Mouse (Mus musculus) neural tube, embryonic 13.5 days (tissue): Measurements from ENCODE around the gene Ncoa3. TPM values are rescaled to one million over a fixed set of nuclear protein-coding genes. Genes with fewer than 3 reads are reported as not detected.

Experiments used
- ATAC-seq: fragments of 200-750 bp; cut with Nextera tagmentation; 2 replicates; pipeline ENCODE4 v1.8.0; 2017; ENCODE audit warnings: low read depth, mild to moderate bottlenecking, moderate TSS enrichment, moderate library complexity
- H3K27ac ChIP-seq: fragments of 300-500 bp; sonication (generic); replicated peaks from 2 replicates; pipeline ENCODE4 v1.5.1; 2015; ENCODE audit warnings: moderate library complexity, mild to moderate bottlenecking, inconsistent platforms
- H3K27me3 ChIP-seq: fragments of 300-500 bp; sonication (generic); 2 replicates; pipeline ENCODE4 v1.6.1; 2015; ENCODE audit warnings: mild to moderate bottlenecking, inconsistent platforms
- H3K36me3 ChIP-seq: fragments of 300-500 bp; sonication (generic); 2 replicates; pipeline ENCODE4 v1.6.1; 2015; ENCODE audit warnings: mild to moderate bottlenecking, inconsistent platforms
- H3K4me1 ChIP-seq: fragments of 300-500 bp; sonication (generic); replicated peaks from 2 replicates; pipeline ENCODE4 v1.6.1; 2015; ENCODE audit warnings: inconsistent platforms
- H3K4me2 ChIP-seq: fragments of 300-500 bp; sonication (generic); 2 replicates; pipeline ENCODE4 v1.6.1; 2015; ENCODE audit warnings: inconsistent platforms, mild to moderate bottlenecking, moderate library complexity
- H3K4me3 ChIP-seq: fragments of 300-500 bp; sonication (generic); 2 replicates; pipeline ENCODE4 v1.5.1; 2015; ENCODE audit warnings: mild to moderate bottlenecking, inconsistent platforms
- H3K9ac ChIP-seq: fragments of 300-500 bp; sonication (generic); 2 replicates; pipeline ENCODE4 v1.6.1; 2015; ENCODE audit warnings: moderate library complexity, mild to moderate bottlenecking, inconsistent platforms
- H3K9me3 ChIP-seq: fragments of 300-500 bp; sonication (generic); 2 replicates; pipeline ENCODE4 v1.6.1; 2016; ENCODE audit warnings: inconsistent platforms
- WGBS: fragments of 180-500 bp; shearing (Covaris S2); methylation state at CpG from one replicate; pipeline ENCODE4 v1.1.7; 2015; 5-methylcytosine and 5-hydroxymethylcytosine counted together
- polyA plus RNA-seq: library from polyadenylated mRNA; unstranded; fragments of >200 nt; fragmentation: Nextera tagmentation; extraction: Ambion mirVana; gene quantifications from 2 replicates; pipeline ENCODE4 v1.2.1, GENCODE M21; 2015

The Ncoa3 gene
- polyA plus RNA-seq, 1 experiment from 2014 or later: 12.6 TPM

GRCm38 (mm10) chr2:165995711-165996110, 3.3 kb downstream of the Ncoa3 start:
- Histone ChIP-seq H3K9ac (no peak overlapping the region), H3K27me3 (no peaks in the 10 kb centered on the region), H3K36me3 (no peaks in the 10 kb centered on the region), H3K4me3 (no peak overlapping the region), H3K27ac (no peak overlapping the region), H3K4me1 (peaks cover 43% of the 10 kb centered on the region), H3K4me2 (no peak overlapping the region), H3K9me3 (no peaks in the 10 kb centered on the region)
- 91% methylated on average over 8 of the region's 8 CpGs for WGBS
- ATAC-seq: no peak

DNA sequence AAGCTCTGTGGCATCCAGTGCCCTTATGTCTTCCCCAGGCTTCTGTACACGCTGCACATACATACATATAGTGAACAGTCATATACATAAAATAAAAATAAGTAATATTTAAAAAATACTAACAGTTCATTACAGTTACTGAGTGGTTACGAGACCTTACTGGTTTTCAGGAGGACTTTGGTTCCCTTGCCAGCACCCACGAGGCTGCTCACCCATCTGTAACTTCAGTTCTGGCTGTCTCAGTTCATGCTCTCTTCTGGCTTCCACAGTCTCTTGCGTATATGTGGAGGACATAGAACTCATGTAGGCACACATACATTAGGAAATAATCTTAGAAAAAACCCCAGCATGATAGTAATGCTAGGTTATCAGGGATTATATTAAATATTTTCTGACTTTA, 3.7 kb downstream of the Ncoa3 start:
- H3K4me1 ChIP-seq: peaks cover 47% of the 10 kb centered on the region
- no peaks in the 10 kb centered on the region for H3K27me3 ChIP-seq
- H3K9ac ChIP-seq: no peak overlapping the region
- H3K9me3 ChIP-seq: no peaks in the 10 kb centered on the region
- H3K36me3 ChIP-seq: no peaks in the 10 kb centered on the region
- ATAC-seq: no peak
- no peak overlapping the region for H3K4me2 ChIP-seq
- no peak overlapping the region for H3K4me3 ChIP-seq
- WGBS: 82% methylated on average over 4 of the region's 4 CpGs
- H3K27ac ChIP-seq: no peak overlapping the region

DNA sequence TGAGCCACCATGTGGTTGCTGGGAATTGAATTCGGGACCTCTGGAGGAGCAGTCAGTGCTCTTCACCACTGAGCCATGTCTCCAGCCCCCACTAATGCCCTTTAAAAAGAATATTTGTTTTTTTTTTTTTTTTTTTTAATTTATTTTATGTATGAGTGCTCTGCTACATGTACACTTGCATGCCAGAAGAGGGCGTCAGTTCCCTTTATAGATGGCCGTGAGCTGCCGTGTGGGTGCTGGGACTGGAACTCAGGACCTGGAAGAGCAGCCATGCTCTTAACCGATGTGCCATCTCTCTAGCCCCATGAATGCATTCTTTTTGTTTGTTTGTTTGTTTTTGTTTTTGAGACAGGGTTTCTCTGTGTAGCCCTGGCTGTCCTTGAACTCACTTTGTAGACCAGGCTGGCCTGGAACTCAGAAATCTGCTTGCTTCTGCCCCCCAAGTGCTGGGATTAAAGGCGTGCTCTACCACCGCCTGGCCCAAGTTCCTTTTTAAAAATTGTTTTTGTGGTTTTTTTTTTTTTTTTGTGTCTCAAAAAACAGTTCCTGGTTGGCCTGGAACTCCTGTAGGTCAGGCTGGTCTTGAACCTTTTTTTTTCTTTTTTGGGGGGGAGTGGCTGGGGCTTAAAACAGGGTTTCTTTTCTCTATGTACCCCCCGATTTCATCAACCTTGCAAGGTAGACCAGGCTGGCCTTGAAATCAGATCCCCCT, 5.0 kb downstream of the Ncoa3 start:
- Histone ChIP-seq H3K9ac (no peak overlapping the region), H3K27me3 (no peaks in the 10 kb centered on the region), H3K36me3 (no peaks in the 10 kb centered on the region), H3K9me3 (no peaks in the 10 kb centered on the region), H3K4me3 (no peak overlapping the region), H3K4me1 (peaks cover 53% of the 10 kb centered on the region), H3K27ac (no peak overlapping the region), H3K4me2 (no peak overlapping the region)
- WGBS: 91% methylated on average over 8 of the region's 8 CpGs
- ATAC-seq: no peak

DNA sequence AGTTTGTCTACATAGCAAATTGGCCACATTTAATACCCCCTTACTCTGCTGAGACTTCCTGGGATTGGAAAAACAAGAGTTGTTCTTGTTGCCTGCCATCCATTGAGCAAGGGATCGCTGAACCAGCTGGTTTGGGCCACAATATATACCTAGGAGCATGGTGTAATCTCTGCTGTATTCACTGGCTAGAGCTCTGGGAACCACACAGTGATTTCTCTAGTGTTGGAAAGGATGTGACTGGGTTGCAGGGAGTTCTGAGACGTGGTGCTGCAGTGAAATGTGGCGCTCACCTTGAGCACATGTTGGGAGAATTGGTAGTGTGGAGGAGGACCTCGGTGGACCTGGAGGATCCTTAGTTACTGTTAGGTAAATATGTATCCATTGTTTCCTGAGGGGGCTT, 6.5 kb downstream of the Ncoa3 start:
- 25% methylated on average over 4 of the region's 4 CpGs for WGBS
- Histone ChIP-seq H3K9ac (no peak overlapping the region), H3K4me1 (peaks cover 46% of the 10 kb centered on the region), H3K4me2 (no peak overlapping the region), H3K36me3 (no peaks in the 10 kb centered on the region), H3K4me3 (no peak overlapping the region), H3K27me3 (no peaks in the 10 kb centered on the region), H3K27ac (no peak overlapping the region), H3K9me3 (no peaks in the 10 kb centered on the region)
- no peak for ATAC-seq

GRCm38 (mm10) chr2:165999790-166000189, 7.4 kb downstream of the Ncoa3 start:
- no peak for ATAC-seq
- H3K4me2 ChIP-seq: no peak overlapping the region
- no peaks in the 10 kb centered on the region for H3K36me3 ChIP-seq
- no peak overlapping the region for H3K4me3 ChIP-seq
- peaks cover 41% of the 10 kb centered on the region for H3K4me1 ChIP-seq
- WGBS: 4% methylated on average over 5 of the region's 5 CpGs
- no peak overlapping the region for H3K27ac ChIP-seq
- no peaks in the 10 kb centered on the region for H3K9me3 ChIP-seq
- H3K9ac ChIP-seq: no peak overlapping the region
- H3K27me3 ChIP-seq: no peaks in the 10 kb centered on the region

DNA sequence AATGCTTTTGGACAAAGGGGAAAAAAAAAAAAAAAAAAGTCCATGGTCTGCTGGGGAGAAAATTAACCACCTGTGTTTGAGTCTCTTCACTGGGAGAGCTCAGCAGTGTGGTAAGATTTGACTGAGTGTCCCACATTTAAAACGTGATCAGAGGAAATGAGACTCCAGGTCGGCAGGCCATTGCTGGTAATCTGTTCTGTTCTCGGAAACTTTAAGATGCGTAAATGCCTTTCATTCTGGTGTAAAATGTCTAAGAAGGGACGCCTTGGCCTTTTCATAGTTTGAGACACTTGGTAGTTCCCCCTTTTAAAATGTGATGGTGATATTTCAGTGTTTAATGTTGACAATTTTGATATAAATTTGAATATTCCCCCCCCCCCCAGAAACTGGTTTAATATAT, 7.8 kb downstream of the Ncoa3 start:
- 9% methylated on average over 5 of the region's 5 CpGs for WGBS

DNA sequence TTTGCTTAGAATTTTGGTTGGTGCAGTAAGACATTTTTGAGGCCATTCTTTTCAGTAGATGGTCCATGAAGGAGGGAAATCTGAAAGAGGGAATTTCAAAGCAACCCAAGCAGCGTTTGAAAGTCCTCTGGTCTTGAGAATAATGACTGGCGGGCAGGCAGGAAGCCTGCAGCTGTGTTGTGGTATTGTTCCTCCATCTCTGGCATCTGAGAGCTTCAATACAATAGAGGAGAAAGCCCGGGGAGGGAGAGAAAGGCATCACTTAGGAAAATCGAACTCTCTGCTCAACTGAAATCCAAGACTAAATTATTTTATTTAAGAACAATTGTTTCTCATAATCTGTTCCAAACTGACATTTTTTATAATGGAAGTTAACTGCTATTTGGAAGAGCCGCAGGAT, 8.3 kb downstream of the Ncoa3 start:
- H3K36me3 ChIP-seq: no peaks in the 10 kb centered on the region
- H3K9me3 ChIP-seq: no peaks in the 10 kb centered on the region
- 0 out of 2 replicates have a peak overlapping the region, but pooled peaks have one; percentile 9 for H3K4me2 ChIP-seq
- no peaks in the 10 kb centered on the region for H3K27me3 ChIP-seq
- WGBS: 8% methylated on average over 5 of the region's 5 CpGs
- H3K4me1 ChIP-seq: peaks cover 41% of the 10 kb centered on the region
- no peak for ATAC-seq
- no peak overlapping the region for H3K4me3 ChIP-seq
- peak overlapping the region; percentile 36; the same call in 1 of the 2 replicates for H3K9ac ChIP-seq
- no peak overlapping the region; the same call in 1 of the 2 replicates for H3K27ac ChIP-seq

More for the DNA sequence above, 7.8 kb downstream of the Ncoa3 start:
- H3K4me1 ChIP-seq: peaks cover 41% of the 10 kb centered on the region
- H3K27me3 ChIP-seq: no peaks in the 10 kb centered on the region
- no peak overlapping the region for H3K27ac ChIP-seq
- H3K4me3 ChIP-seq: no peak overlapping the region
- no peaks in the 10 kb centered on the region for H3K36me3 ChIP-seq
- H3K9ac ChIP-seq: no peak overlapping the region
- no peak for ATAC-seq
- 0 out of 2 replicates have a peak overlapping the region, but pooled peaks have one; percentile 9 for H3K4me2 ChIP-seq
- H3K9me3 ChIP-seq: no peaks in the 10 kb centered on the region

DNA sequence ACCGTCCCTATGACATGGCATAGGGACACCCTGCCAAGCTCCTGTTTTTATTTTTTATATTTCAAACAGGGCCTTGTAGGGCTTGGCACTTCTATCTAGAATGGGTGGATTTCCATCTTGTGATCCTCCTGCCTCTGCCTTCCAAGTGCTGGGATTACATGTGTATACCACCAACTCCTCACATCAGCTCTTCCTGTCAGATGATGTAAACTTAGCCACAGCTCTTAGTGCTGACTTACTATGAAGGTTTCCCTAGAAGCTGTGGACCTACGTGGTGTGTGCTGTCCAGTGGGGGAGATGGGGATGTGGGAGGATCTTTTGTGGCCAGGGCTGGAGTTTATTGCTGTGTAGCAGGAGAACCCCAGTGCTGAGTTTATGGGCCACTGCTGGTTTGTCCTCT, 8.9 kb downstream of the Ncoa3 start:
- Histone ChIP-seq H3K4me2 (no peak overlapping the region), H3K4me3 (no peak overlapping the region), H3K9ac (no peak overlapping the region; the same call in 1 of the 2 replicates), H3K27ac (no peak overlapping the region), H3K9me3 (no peaks in the 10 kb centered on the region), H3K36me3 (no peaks in the 10 kb centered on the region), H3K4me1 (peaks cover 39% of the 10 kb centered on the region), H3K27me3 (no peaks in the 10 kb centered on the region)
- 16% methylated on average over 2 of the region's 2 CpGs for WGBS
- ATAC-seq: no peak

DNA sequence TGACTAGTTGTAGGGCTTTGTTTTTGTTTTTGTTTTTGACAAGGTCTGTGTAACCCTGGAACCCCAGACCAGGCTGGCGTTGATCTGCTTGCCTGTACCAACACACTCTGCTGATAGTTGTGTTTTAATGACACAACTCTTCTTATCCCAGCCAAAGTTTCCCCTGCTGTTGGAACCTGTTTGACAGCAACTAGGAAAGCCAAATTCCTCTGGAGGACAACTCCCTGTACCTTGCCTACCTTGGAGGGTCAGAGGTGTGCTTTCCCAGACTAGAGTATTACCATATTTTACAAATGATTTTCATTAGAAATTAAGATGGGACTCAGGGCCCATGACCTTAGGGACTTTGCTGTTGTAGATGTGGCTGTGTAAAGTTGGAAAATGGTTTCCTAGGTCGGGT, 9.3 kb downstream of the Ncoa3 start:
- no peaks in the 10 kb centered on the region for H3K27me3 ChIP-seq
- H3K27ac ChIP-seq: no peak overlapping the region
- no peak for ATAC-seq
- no peak overlapping the region for H3K4me3 ChIP-seq
- peaks cover 34% of the 10 kb centered on the region for H3K4me1 ChIP-seq
- no peak overlapping the region for H3K4me2 ChIP-seq
- WGBS: 57% methylated on average over 2 of the region's 2 CpGs
- H3K36me3 ChIP-seq: no peaks in the 10 kb centered on the region
- H3K9me3 ChIP-seq: no peaks in the 10 kb centered on the region
- no peak overlapping the region for H3K9ac ChIP-seq

DNA sequence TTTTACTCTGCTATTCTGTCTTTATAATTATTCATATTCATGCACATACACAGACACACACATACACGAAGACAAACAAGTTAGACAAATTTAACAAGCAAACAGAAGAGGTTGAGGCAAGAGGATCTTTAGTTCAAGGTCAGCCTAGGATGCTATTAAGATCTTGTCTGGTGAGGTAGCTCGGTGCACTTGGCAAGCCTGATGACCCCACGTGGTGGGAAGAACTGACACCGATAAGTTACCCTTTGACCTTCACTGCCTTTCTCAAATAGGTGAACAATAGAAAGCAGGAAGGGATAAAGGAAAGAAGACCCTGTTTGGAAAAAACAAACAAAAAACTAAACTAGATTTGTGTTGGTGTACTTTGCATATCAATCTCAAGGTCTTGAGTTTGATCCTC, 10.0 kb downstream of the Ncoa3 start:
- ATAC-seq: no peak
- no peaks in the 10 kb centered on the region for H3K9me3 ChIP-seq
- no peak overlapping the region for H3K4me2 ChIP-seq
- H3K9ac ChIP-seq: no peak overlapping the region
- no peak overlapping the region for H3K4me3 ChIP-seq
- no peak overlapping the region for H3K27ac ChIP-seq
- no peaks in the 10 kb centered on the region for H3K36me3 ChIP-seq
- WGBS: 68% methylated on average over 4 of the region's 4 CpGs
- H3K27me3 ChIP-seq: no peaks in the 10 kb centered on the region
- peaks cover 36% of the 10 kb centered on the region for H3K4me1 ChIP-seq

DNA sequence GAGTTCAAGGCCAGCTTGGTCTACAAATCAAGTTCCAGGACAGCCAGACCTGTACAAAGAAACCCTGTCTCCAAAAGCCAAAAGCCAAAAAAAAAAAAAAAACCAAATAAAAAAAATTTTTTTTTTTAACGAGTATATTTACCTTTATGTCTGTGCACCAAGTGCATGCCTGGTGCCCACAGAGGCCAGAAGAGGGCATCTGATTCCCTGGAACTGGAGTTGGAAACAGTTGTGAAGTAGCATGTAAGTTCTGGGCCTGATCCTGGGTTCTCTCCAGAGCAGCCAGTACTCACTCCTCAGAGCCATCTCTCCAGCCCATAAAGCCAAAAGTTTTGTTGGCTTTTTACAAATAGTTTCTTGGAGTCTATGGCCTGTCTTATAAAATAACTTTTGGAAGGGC, 10.6 kb downstream of the Ncoa3 start:
- 78% methylated on average over 1 of the region's 1 CpGs for WGBS
- no peak overlapping the region for H3K4me3 ChIP-seq
- no peaks in the 10 kb centered on the region for H3K27me3 ChIP-seq
- no peak overlapping the region for H3K9ac ChIP-seq
- no peaks in the 10 kb centered on the region for H3K36me3 ChIP-seq
- no peak for ATAC-seq
- no peak overlapping the region for H3K27ac ChIP-seq
- H3K4me1 ChIP-seq: peaks cover 36% of the 10 kb centered on the region
- no peak overlapping the region for H3K4me2 ChIP-seq
- H3K9me3 ChIP-seq: no peaks in the 10 kb centered on the region

DNA sequence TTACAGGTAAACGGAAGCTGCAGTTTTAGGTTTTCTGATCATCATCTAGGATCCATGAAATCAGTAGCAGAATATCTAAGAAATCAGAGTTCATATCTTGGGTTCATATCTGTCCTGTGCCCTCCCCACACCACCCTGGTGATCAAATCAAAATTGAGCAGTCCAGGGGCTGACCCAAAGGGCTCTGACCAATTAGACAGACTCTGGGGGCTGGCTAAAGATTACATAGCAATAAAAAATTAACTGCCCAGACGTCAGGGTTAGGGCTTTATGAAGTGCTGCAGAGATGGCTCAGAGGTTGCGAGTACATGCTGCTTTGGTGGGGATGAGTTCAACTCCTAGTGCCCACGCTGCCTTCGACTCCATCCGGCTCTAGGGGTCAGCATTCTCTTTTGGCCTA, 14.6 kb downstream of the Ncoa3 start:
- ATAC-seq: no peak
- no peaks in the 10 kb centered on the region for H3K27me3 ChIP-seq
- no peak overlapping the region for H3K4me3 ChIP-seq
- WGBS: 71% methylated on average over 6 of the region's 6 CpGs
- H3K27ac ChIP-seq: no peak overlapping the region
- H3K4me2 ChIP-seq: no peak overlapping the region
- no peak overlapping the region for H3K9ac ChIP-seq
- H3K9me3 ChIP-seq: no peaks in the 10 kb centered on the region
- peaks cover 23% of the 10 kb centered on the region for H3K4me1 ChIP-seq
- no peaks in the 10 kb centered on the region for H3K36me3 ChIP-seq
